Mouse (Mus musculus) midbrain, embryonic 11.5 days (tissue): ENCODE measurements around the gene Tmem131. TPM values are rescaled to one million over a fixed set of nuclear protein-coding genes. Genes with fewer than 3 reads are reported as not detected.
A peak's percentile ranks its signal among the peaks of the same experiment; 100 is the strongest.

Experiments
- ATAC-seq: fragments of 200-750 bp; cut with Nextera tagmentation; 2 replicates; pipeline ENCODE4 v1.8.0; 2017; ENCODE audit warnings: moderate TSS enrichment, moderate library complexity; ENCODE audit not compliant: low FRiP score
- DNase-seq: peaks from one replicate; pipeline ENCODE4 v3.0.0; 2015; ENCODE audit warnings: low spot score; ENCODE audit errors: missing footprints
- H3K27ac ChIP-seq: fragments of 300-500 bp; sonication (generic); 2 replicates; pipeline ENCODE4 v1.5.1; 2014; ENCODE audit warnings: low read depth, low read length
- H3K27me3 ChIP-seq: fragments of 300-500 bp; sonication (generic); 2 replicates; pipeline ENCODE4 v1.6.1; 2014; ENCODE audit warnings: mild to moderate bottlenecking, low read length, moderate library complexity, mixed read lengths; ENCODE audit not compliant: control insufficient read depth, insufficient read depth
- H3K36me3 ChIP-seq: fragments of 300-500 bp; sonication (generic); 2 replicates; pipeline ENCODE4 v1.6.1; 2014; ENCODE audit warnings: mild to moderate bottlenecking, low read length, moderate library complexity, mixed read lengths; ENCODE audit not compliant: control insufficient read depth, insufficient read depth
- H3K4me1 ChIP-seq: fragments of 300-500 bp; sonication (generic); 2 replicates; pipeline ENCODE4 v1.6.1; 2014; ENCODE audit warnings: low read length; ENCODE audit not compliant: control insufficient read depth, insufficient read depth
- H3K4me2 ChIP-seq: fragments of 300-500 bp; sonication (generic); 2 replicates; pipeline ENCODE4 v1.6.1; 2014; ENCODE audit warnings: mild to moderate bottlenecking, moderate library complexity
- H3K4me3 ChIP-seq: fragments of 300-500 bp; sonication (generic); 2 replicates; pipeline ENCODE4 v1.5.1; 2014; ENCODE audit warnings: low read depth, low read length
- H3K9ac ChIP-seq: fragments of 300-500 bp; sonication (generic); 2 replicates; pipeline ENCODE4 v1.6.1; 2014; ENCODE audit warnings: low read length
- H3K9me3 ChIP-seq: fragments of 300-500 bp; sonication (generic); 2 replicates; pipeline ENCODE4 v1.6.1; 2016; ENCODE audit warnings: low read length; ENCODE audit not compliant: control insufficient read depth
- WGBS: fragments of 180-500 bp; shearing (Covaris S2); extraction: QIAGEN DNeasy Blood & Tissue Kit; methylation state at CpG from one replicate; pipeline ENCODE4 v1.1.7; 2014; 5-methylcytosine and 5-hydroxymethylcytosine counted together
- polyA plus RNA-seq: library from polyadenylated mRNA; unstranded; fragments of >200 nt; fragmentation: Nextera tagmentation; extraction: Ambion mirVana; gene quantifications from 2 replicates; pipeline ENCODE4 v1.2.1, GENCODE M21; 2014

Tmem131 gene
- polyA plus RNA-seq, 1 experiment from 2014 or later, result 14.7 TPM

- Histone ChIP-seq H3K9ac (no peak overlapping the region), H3K9me3 (no peaks in the 10 kb centered on the region), H3K4me3 (no peak overlapping the region), H3K27me3 (peaks cover 3% of the 10 kb centered on the region; the same call in 1 of the 2 replicates), H3K4me1 (no peaks in the 10 kb centered on the region), H3K36me3 (no peaks in the 10 kb centered on the region), H3K4me2 (no peak overlapping the region), H3K27ac (no peak overlapping the region)
- DNase-seq (peak; percentile 72), ATAC-seq (no peak)
- 87% methylated on average over 9 of the region's 9 CpGs for WGBS
These were observed 38.9 kb upstream of the Tmem131 start for GRCm38 (mm10) chr1:36982191-36982961.

- no peaks in the 10 kb centered on the region for H3K9me3 ChIP-seq
- no peak overlapping the region for H3K27ac ChIP-seq
- no peaks in the 10 kb centered on the region for H3K4me1 ChIP-seq
- no peak overlapping the region for H3K4me2 ChIP-seq
- H3K36me3 ChIP-seq, result no peaks in the 10 kb centered on the region
- no peaks in the 10 kb centered on the region for H3K27me3 ChIP-seq
- 89% methylated on average over 4 of the region's 4 CpGs for WGBS
- no peak overlapping the region for H3K9ac ChIP-seq
- no peak for DNase-seq
- no peak overlapping the region for H3K4me3 ChIP-seq
- ATAC-seq, result no peak
These were observed 33.3 kb upstream of the Tmem131 start for GRCm38 (mm10) chr1:36976770-36977169.

GRCm38 (mm10) chr1:36970918-36971617 is 27.6 kb upstream of the Tmem131 start:
- Histone ChIP-seq H3K4me3 (no peak overlapping the region), H3K4me2 (no peak overlapping the region), H3K27ac (no peak overlapping the region), H3K4me1 (no peaks in the 10 kb centered on the region), H3K36me3 (no peaks in the 10 kb centered on the region), H3K9ac (no peak overlapping the region), H3K27me3 (no peaks in the 10 kb centered on the region), H3K9me3 (no peaks in the 10 kb centered on the region)
- DNase-seq (no peak), ATAC-seq (no peak)
- WGBS, result 90% methylated on average over 3 of the region's 3 CpGs

GRCm38 (mm10) chr1:36965831-36966230 is 22.4 kb upstream of the Tmem131 start:
- Histone ChIP-seq H3K27ac (no peak overlapping the region), H3K4me2 (no peak overlapping the region), H3K9me3 (no peaks in the 10 kb centered on the region), H3K9ac (no peak overlapping the region), H3K27me3 (no peaks in the 10 kb centered on the region), H3K4me3 (no peak overlapping the region), H3K4me1 (no peaks in the 10 kb centered on the region), H3K36me3 (no peaks in the 10 kb centered on the region)
- no peak for DNase-seq
- no peak for ATAC-seq
- WGBS, result 87% methylated on average over 5 of the region's 5 CpGs

GRCm38 (mm10) chr1:36962379-36963176 is 19.1 kb upstream of the Tmem131 start:
- Histone ChIP-seq H3K4me3 (no peak overlapping the region), H3K4me2 (no peak overlapping the region), H3K36me3 (no peaks in the 10 kb centered on the region), H3K9me3 (no peaks in the 10 kb centered on the region), H3K4me1 (no peaks in the 10 kb centered on the region), H3K27ac (no peak overlapping the region), H3K9ac (no peak overlapping the region), H3K27me3 (no peaks in the 10 kb centered on the region)
- WGBS, result 71% methylated on average over 10 of the region's 10 CpGs
- ATAC-seq (no peak), DNase-seq (no peak)

GRCm38 (mm10) chr1:36960509-36961222 is 17.2 kb upstream of the Tmem131 start:
- Histone ChIP-seq H3K4me1 (no peaks in the 10 kb centered on the region), H3K4me2 (no peak overlapping the region), H3K27ac (no peak overlapping the region), H3K27me3 (no peaks in the 10 kb centered on the region), H3K36me3 (no peaks in the 10 kb centered on the region), H3K9ac (no peak overlapping the region), H3K4me3 (no peak overlapping the region), H3K9me3 (no peaks in the 10 kb centered on the region)
- 89% methylated on average over 16 of the region's 16 CpGs for WGBS
- DNase-seq, result no peak
- ATAC-seq, result no peak

- H3K9me3 ChIP-seq, result no peaks in the 10 kb centered on the region
- no peak overlapping the region for H3K27ac ChIP-seq
- H3K9ac ChIP-seq, result no peak overlapping the region
- 80% methylated on average over 7 of the region's 7 CpGs for WGBS
- no peaks in the 10 kb centered on the region for H3K27me3 ChIP-seq
- no peaks in the 10 kb centered on the region for H3K4me1 ChIP-seq
- H3K36me3 ChIP-seq, result no peaks in the 10 kb centered on the region
- ATAC-seq (no peak), DNase-seq (no peak)
- H3K4me3 ChIP-seq, result no peak overlapping the region
- no peak overlapping the region for H3K4me2 ChIP-seq
These were observed 6.2 kb upstream of the Tmem131 start for GRCm38 (mm10) chr1:36949591-36950184.

GRCm38 (mm10) chr1:36947448-36947847 is 4.0 kb upstream of the Tmem131 start:
- ATAC-seq, result no peak
- WGBS, result 88% methylated on average over 8 of the region's 8 CpGs

More at GRCm38 (mm10) chr1:36947448-36947847, 4.0 kb upstream of the Tmem131 start:
- no peaks in the 10 kb centered on the region for H3K36me3 ChIP-seq
- H3K27me3 ChIP-seq, result no peaks in the 10 kb centered on the region
- no peak overlapping the region for H3K4me3 ChIP-seq
- H3K4me2 ChIP-seq, result no peak overlapping the region
- H3K27ac ChIP-seq, result no peak overlapping the region
- no peak for DNase-seq
- no peaks in the 10 kb centered on the region for H3K9me3 ChIP-seq
- H3K9ac ChIP-seq, result no peak overlapping the region
- no peaks in the 10 kb centered on the region for H3K4me1 ChIP-seq
